Mouse (Mus musculus) heart, embryonic 12.5 days (tissue): ENCODE results near the gene Ccnj. TPM values are rescaled to one million over a fixed set of nuclear protein-coding genes. Genes with fewer than 3 reads are reported as not detected.

Experiments
- ATAC-seq: fragments of 200-750 bp; cut with Nextera tagmentation; 2 replicates; pipeline ENCODE4 v1.8.0; 2017; ENCODE audit warnings: moderate TSS enrichment, moderate library complexity; ENCODE audit not compliant: insufficient number of reproducible peaks, low FRiP score
- H3K27ac ChIP-seq: fragments of 300-500 bp; sonication (generic); 2 replicates; pipeline ENCODE4 v1.5.1; 2016; ENCODE audit warnings: mild to moderate bottlenecking, moderate library complexity; ENCODE audit not compliant: poor library complexity, severe bottlenecking
- H3K27me3 ChIP-seq: fragments of 300-500 bp; sonication (generic); replicated peaks from 2 replicates; pipeline ENCODE4 v1.6.1; 2016; ENCODE audit warnings: mild to moderate bottlenecking, moderate library complexity
- H3K36me3 ChIP-seq: fragments of 300-500 bp; sonication (generic); 2 replicates; pipeline ENCODE4 v1.6.1; 2016; ENCODE audit warnings: mild to moderate bottlenecking, moderate library complexity
- H3K4me1 ChIP-seq: fragments of 300-500 bp; sonication (generic); replicated peaks from 2 replicates; pipeline ENCODE4 v1.6.1; 2016; ENCODE audit warnings: mild to moderate bottlenecking
- H3K4me2 ChIP-seq: fragments of 300-500 bp; sonication (generic); 2 replicates; pipeline ENCODE4 v1.6.1; 2016; ENCODE audit warnings: mild to moderate bottlenecking, moderate library complexity
- H3K4me3 ChIP-seq: fragments of 300-500 bp; sonication (generic); 2 replicates; pipeline ENCODE4 v1.5.1; 2016; ENCODE audit warnings: mild to moderate bottlenecking
- H3K9ac ChIP-seq: fragments of 300-500 bp; sonication (generic); 2 replicates; pipeline ENCODE4 v1.6.1; 2016; ENCODE audit warnings: mild to moderate bottlenecking, moderate library complexity
- H3K9me3 ChIP-seq: fragments of 300-500 bp; sonication (generic); replicated peaks from 2 replicates; pipeline ENCODE4 v1.6.1; 2016; ENCODE audit warnings: mild to moderate bottlenecking, moderate library complexity
- WGBS: fragments of 180-500 bp; shearing (Covaris S2); methylation state at CpG from one replicate; pipeline ENCODE4 v1.1.7; 2016; 5-methylcytosine and 5-hydroxymethylcytosine counted together
- microRNA-seq: library from miRNA; unstranded; fragments of <30 nt; microRNA quantifications from one replicate; pipeline ENCODE4, GENCODE M21; 2017
- polyA plus RNA-seq: library from polyadenylated mRNA; unstranded; fragments of >200 nt; fragmentation: Nextera tagmentation; extraction: Ambion mirVana; gene quantifications from 2 replicates; pipeline ENCODE4 v1.2.1, GENCODE M21; 2016

Gene Ccnj
- polyA plus RNA-seq, 1 experiment from 2014 or later = 13.3 TPM

DNA sequence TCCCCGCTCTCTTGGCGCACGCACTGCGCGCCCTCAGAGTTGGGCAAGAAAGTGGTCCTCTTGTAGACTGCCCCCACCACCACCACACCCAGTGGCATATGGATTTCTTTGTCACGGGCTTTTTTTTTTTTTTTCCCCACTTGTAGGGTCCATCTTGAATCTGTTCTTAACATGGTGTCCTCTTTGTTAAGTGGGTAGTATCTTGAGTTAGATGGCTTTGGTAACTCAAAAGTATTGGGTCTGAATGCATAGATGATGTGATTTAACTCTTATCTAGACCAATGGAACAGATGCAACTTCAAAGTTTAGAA lies 64.3 kb downstream of the Ccnj start:
- Histone ChIP-seq H3K36me3 (no peaks in the 10 kb centered on the region), H3K4me2 (peak overlapping the region; percentile 76), H3K9ac (peak overlapping the region; percentile 66), H3K9me3 (peaks cover 7% of the 10 kb centered on the region; the same call in 1 of the 2 replicates), H3K4me3 (peak overlapping the region; percentile 78), H3K27me3 (peaks cover 19% of the 10 kb centered on the region), H3K4me1 (no peaks in the 10 kb centered on the region), H3K27ac (peak overlapping the region; percentile 86)
- no peak for ATAC-seq
- WGBS = under 1% methylated on average over 6 of the region's 6 CpGs

Small RNAs within 50 kb of the gene (microRNA-seq; reads per million reads assigned to microRNA genes)
- gene Mir8092 = 0.71 reads per million

Other genes starting within 250 kb of the Ccnj start
- gene Aldh18a1, start 242.8 kb upstream of the Ccnj start, polyA plus RNA-seq = 50.2 and 50.6 TPM in 2 replicates
- gene Tctn3, start 219.0 kb upstream of the Ccnj start, polyA plus RNA-seq = 10.6 and 11.1 TPM in 2 replicates
- 10.6 and 10.9 TPM in 2 replicates for gene Entpd1, start 218.9 kb upstream of the Ccnj start, polyA plus RNA-seq
- gene Cc2d2b, start 82.5 kb upstream of the Ccnj start, polyA plus RNA-seq = 0.04 and 0.28 TPM in 2 replicates
- gene Zfp518a, start 63.4 kb downstream of the Ccnj start, polyA plus RNA-seq = 9.2 and 11.8 TPM in 2 replicates
- 0.14 and 0.19 TPM in 2 replicates for gene Blnk, start 163.3 kb downstream of the Ccnj start, polyA plus RNA-seq
- gene Dntt, start 198.0 kb downstream of the Ccnj start, polyA plus RNA-seq = not detected in 2 replicates
- gene Opalin, start 245.8 kb downstream of the Ccnj start, polyA plus RNA-seq = 0.17 and 0.27 TPM in 2 replicates